Mouse (Mus musculus) heart, embryonic 14.5 days (tissue): ENCODE data around the gene Efna5. TPM values are rescaled to one million over a fixed set of nuclear protein-coding genes. Genes with fewer than 3 reads are reported as not detected.

Experiments
- ATAC-seq: fragments of 200-750 bp; cut with Nextera tagmentation; 2 replicates; pipeline ENCODE4 v1.8.0; 2017; ENCODE audit warnings: low read depth, moderate TSS enrichment; ENCODE audit not compliant: insufficient number of reproducible peaks, insufficient read depth, low FRiP score
- H3K27ac ChIP-seq, 2 experiments: fragments of 200-500 bp in 1 of 2; fragments of 300-500 bp in 1 of 2; sonication (generic) in 1 of 2; replicated peaks in 1 of 2; 2 replicates each; pipeline ENCODE4 v1.5.1; 2012 to 2014; ENCODE audit warnings: low read depth in 2 of 2, low read length in 2 of 2, control low read depth in 1 of 2, mild to moderate bottlenecking in 1 of 2, mixed read lengths in 1 of 2; ENCODE audit not compliant: control insufficient read depth in 1 of 2, insufficient read depth in 1 of 2
- H3K27me3 ChIP-seq: fragments of 300-500 bp; sonication (generic); 2 replicates; pipeline ENCODE4 v1.6.1; 2014; ENCODE audit warnings: mild to moderate bottlenecking, low read length, control low read depth; ENCODE audit not compliant: control insufficient read depth, insufficient read depth
- H3K36me3 ChIP-seq: fragments of 300-500 bp; sonication (generic); 2 replicates; pipeline ENCODE4 v1.6.1; 2014; ENCODE audit warnings: mild to moderate bottlenecking, control low read depth, low read length, mixed read lengths; ENCODE audit not compliant: control insufficient read depth, insufficient read depth
- H3K4me1 ChIP-seq, 2 experiments: fragments of 200-500 bp in 1 of 2; fragments of 300-500 bp in 1 of 2; sonication (generic) in 1 of 2; 2 replicates each; pipeline ENCODE4 v1.6.1; 2012 to 2014; ENCODE audit warnings: low read length in 2 of 2, control low read depth in 1 of 2, mixed read lengths in 1 of 2; ENCODE audit not compliant: control insufficient read depth in 2 of 2, insufficient read depth in 2 of 2
- H3K4me2 ChIP-seq: fragments of 300-500 bp; sonication (generic); 2 replicates; pipeline ENCODE4 v1.6.1; 2014; ENCODE audit warnings: mild to moderate bottlenecking, low read length
- H3K4me3 ChIP-seq, 2 experiments: fragments of 200-500 bp in 1 of 2; fragments of 300-500 bp in 1 of 2; sonication (generic) in 1 of 2; 2 replicates each; pipeline ENCODE4 v1.5.1; 2012 to 2014; ENCODE audit warnings: low read length in 2 of 2, mild to moderate bottlenecking in 2 of 2, control low read depth in 1 of 2, low read depth in 1 of 2, moderate library complexity in 1 of 2; ENCODE audit not compliant: control insufficient read depth in 1 of 2, insufficient read depth in 1 of 2
- H3K9ac ChIP-seq: fragments of 300-500 bp; sonication (generic); 2 replicates; pipeline ENCODE4 v1.6.1; 2014; ENCODE audit warnings: mild to moderate bottlenecking, low read length
- H3K9me3 ChIP-seq: fragments of 300-500 bp; sonication (generic); 2 replicates; pipeline ENCODE4 v1.6.1; 2016; ENCODE audit warnings: low read length, control low read depth; ENCODE audit not compliant: control insufficient read depth
- WGBS: fragments of 180-500 bp; shearing (Covaris S2); extraction: QIAGEN DNeasy Blood & Tissue Kit; methylation state at CpG from one replicate; pipeline ENCODE4 v1.1.7; 2014; 5-methylcytosine and 5-hydroxymethylcytosine counted together
- polyA plus RNA-seq: library from polyadenylated mRNA; unstranded; fragments of >200 nt; fragmentation: Nextera tagmentation; extraction: Ambion mirVana; gene quantifications from 2 replicates; pipeline ENCODE4 v1.2.1, GENCODE M21; 2014

The Efna5 gene
- polyA plus RNA-seq, 1 experiment from 2014 or later = 26.4 TPM

DNA sequence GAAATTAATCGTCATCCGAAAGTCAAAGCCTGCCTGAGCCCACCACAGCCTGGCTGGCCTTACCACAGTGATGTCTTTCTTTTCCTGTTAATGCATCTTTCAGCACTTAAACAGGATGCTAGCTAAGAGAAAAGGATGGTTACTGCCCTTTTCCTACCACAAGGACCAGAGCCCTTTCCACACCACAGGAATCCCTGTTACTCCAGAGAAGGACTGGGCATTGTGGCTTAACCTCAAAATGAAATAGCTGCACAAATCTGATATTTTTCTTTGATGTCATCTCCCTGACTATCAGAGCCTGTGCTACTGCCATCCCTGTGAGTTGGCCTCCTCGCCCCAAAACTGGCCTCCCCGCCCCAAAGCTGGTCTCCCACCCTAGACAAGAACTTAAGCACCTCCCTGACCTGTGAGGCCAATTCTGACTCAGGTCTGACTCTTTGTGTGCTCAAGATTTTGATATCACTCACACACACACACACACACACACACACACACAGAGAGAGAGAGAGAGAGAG is 189.9 kb downstream of the Efna5 start:
- no peaks in the 10 kb centered on the region for H3K27me3 ChIP-seq
- H3K27ac ChIP-seq = peak overlapping the region in 1 of 2 experiments; percentile 28; a peak in 1 of 4 replicates
- peaks cover 11 to 35% of the 10 kb centered on the region in 2 experiments for H3K4me1 ChIP-seq
- no peak overlapping the region for H3K4me3 ChIP-seq
- no peaks in the 10 kb centered on the region for H3K36me3 ChIP-seq
- ATAC-seq = no peak
- no peak overlapping the region for H3K9ac ChIP-seq
- H3K9me3 ChIP-seq = no peaks in the 10 kb centered on the region
- WGBS = 81% methylated on average over 4 of the region's 4 CpGs
- H3K4me2 ChIP-seq = no peak overlapping the region

DNA sequence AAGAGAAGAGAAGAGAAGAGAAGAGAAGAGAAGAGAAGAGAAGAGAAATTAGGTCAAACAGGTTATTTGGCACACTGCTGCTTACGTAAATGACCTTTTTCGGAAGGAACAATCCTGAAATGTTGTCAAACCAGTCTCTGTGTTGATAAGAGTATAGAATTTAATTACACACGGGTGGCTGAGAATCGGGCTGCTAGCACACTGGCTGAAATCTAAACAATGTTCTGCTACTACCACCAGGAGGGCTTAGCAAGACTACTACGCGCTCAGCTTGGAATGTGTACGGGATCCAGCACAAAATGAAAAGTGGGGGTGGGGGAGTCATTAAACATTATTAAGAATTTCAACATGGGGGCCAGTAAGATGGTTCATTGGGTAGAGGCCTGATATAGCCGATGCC is 190.9 kb downstream of the Efna5 start:
- ATAC-seq = no peak
- Histone ChIP-seq H3K4me2 (no peak overlapping the region), H3K27me3 (no peaks in the 10 kb centered on the region), H3K9me3 (no peaks in the 10 kb centered on the region), H3K4me3 (no peak overlapping the region), H3K4me1 (peaks cover 12 to 35% of the 10 kb centered on the region in 2 experiments), H3K36me3 (no peaks in the 10 kb centered on the region), H3K27ac (no peak overlapping the region), H3K9ac (no peak overlapping the region)
- 65% methylated on average over 8 of the region's 8 CpGs for WGBS

DNA sequence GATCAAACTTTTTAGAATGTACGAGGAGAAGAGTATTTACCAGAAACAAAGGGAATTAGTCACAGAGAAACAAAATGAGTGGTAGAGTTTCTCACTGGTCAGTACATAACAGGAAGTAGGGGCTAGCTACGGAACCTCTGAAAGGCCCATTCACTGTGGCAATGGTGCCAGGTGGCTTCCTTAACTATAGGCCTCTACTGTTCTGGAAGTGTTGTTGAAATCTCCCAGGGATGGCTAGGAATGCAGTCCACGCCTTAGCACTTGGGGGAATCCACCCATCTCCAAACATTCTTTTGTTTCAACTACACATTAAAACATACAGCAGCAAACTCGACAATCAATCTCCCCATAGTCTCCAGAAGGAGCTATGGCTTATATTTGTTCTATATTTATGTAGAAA is 191.5 kb downstream of the Efna5 start:
- no peak overlapping the region for H3K9ac ChIP-seq
- no peaks in the 10 kb centered on the region for H3K27me3 ChIP-seq
- 54% methylated on average over 4 of the region's 4 CpGs for WGBS
- H3K9me3 ChIP-seq = no peaks in the 10 kb centered on the region
- H3K4me3 ChIP-seq = no peak overlapping the region
- ATAC-seq = no peak
- no peak overlapping the region for H3K4me2 ChIP-seq
- peaks cover 16 to 38% of the 10 kb centered on the region in 2 experiments for H3K4me1 ChIP-seq
- no peaks in the 10 kb centered on the region for H3K36me3 ChIP-seq
- no peak overlapping the region for H3K27ac ChIP-seq

DNA sequence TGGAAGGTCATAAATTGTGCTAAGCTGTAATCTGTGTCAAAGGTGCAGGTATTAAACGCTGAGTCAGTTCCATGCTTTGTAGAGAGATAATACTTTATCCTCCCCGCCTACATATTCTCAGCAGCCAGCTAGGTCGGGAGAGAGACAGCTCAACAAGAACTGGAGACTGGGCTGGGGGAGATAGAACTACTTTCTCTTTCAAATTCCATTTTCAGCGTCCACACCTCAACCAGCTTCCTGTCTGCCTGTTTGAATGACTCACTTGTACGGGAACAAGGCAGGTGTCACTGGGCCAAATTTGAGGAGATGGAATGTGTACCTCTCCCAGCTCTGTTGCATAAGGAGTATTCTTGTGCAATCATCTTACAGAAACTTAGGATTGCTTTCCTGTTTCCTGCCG is 193.7 kb downstream of the Efna5 start:
- ATAC-seq = no peak
- peak overlapping the region; percentile 52 for H3K4me2 ChIP-seq
- no peaks in the 10 kb centered on the region for H3K27me3 ChIP-seq
- no peaks in the 10 kb centered on the region for H3K9me3 ChIP-seq
- peak overlapping the region; percentile 28; the same call in 1 of the 2 replicates for H3K9ac ChIP-seq
- H3K4me3 ChIP-seq = no peak overlapping the region; a peak in 2 of 4 replicates
- H3K27ac ChIP-seq = peak overlapping the region; percentile 16 to 20; a peak in 2 of 4 replicates
- WGBS = 11% methylated on average over 6 of the region's 6 CpGs
- H3K4me1 ChIP-seq = peaks cover 16 to 48% of the 10 kb centered on the region in 2 experiments
- H3K36me3 ChIP-seq = no peaks in the 10 kb centered on the region

DNA sequence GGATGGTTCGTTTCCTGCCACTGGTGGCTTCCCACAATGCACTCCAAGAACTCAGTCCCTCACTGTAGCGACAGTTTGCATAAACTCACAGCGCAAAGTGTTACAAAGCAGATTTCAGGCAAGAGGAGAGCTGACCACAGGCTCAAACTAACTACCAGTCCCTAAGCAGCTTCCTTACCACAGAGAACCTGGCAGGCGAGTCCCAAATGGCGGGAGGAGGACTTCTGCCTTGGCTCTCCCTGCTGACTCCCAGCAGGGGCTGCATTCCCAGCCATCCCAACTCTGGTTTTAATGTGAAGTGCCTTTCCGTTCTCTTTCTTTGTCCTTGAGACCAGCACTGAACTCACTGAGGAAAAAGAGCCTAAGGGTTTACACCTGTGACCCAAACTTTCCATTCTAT is 195.9 kb downstream of the Efna5 start:
- H3K4me3 ChIP-seq = no peak overlapping the region
- ATAC-seq = no peak
- H3K4me1 ChIP-seq = peaks cover 14 to 29% of the 10 kb centered on the region in 2 experiments
- H3K9me3 ChIP-seq = no peaks in the 10 kb centered on the region
- H3K36me3 ChIP-seq = no peaks in the 10 kb centered on the region
- H3K27ac ChIP-seq = no peak overlapping the region
- no peaks in the 10 kb centered on the region for H3K27me3 ChIP-seq
- H3K9ac ChIP-seq = no peak overlapping the region
- WGBS = 73% methylated on average over 6 of the region's 6 CpGs
- no peak overlapping the region for H3K4me2 ChIP-seq

DNA sequence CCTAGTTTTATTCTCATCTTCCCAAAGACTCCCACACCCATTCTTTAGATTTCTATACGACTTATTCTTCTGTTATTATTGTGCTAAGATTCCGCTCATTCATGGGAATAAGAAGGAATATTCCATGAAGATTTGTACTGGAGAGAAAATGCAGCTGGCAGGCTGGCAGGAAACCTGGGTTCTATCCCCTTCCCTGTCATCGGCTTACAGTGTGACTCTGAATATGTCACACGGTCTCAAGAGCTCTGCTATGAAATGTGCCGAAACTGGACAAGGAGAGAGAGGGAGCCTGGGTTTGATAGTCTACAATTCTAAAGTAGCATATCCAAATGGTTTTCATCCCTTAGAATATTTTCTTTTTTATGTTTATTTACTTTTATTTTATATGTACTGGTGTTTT is 198.0 kb downstream of the Efna5 start:
- Histone ChIP-seq H3K27me3 (no peaks in the 10 kb centered on the region), H3K9me3 (no peaks in the 10 kb centered on the region), H3K9ac (no peak overlapping the region), H3K4me2 (peak overlapping the region; percentile 16; the same call in 1 of the 2 replicates), H3K4me3 (no peak overlapping the region), H3K4me1 (peaks cover 12 to 22% of the 10 kb centered on the region in 2 experiments), H3K36me3 (no peaks in the 10 kb centered on the region), H3K27ac (peak overlapping the region in 1 of 2 experiments; percentile 72; a peak in 3 of 4 replicates)
- 20% methylated on average over 5 of the region's 5 CpGs for WGBS
- no peak for ATAC-seq

DNA sequence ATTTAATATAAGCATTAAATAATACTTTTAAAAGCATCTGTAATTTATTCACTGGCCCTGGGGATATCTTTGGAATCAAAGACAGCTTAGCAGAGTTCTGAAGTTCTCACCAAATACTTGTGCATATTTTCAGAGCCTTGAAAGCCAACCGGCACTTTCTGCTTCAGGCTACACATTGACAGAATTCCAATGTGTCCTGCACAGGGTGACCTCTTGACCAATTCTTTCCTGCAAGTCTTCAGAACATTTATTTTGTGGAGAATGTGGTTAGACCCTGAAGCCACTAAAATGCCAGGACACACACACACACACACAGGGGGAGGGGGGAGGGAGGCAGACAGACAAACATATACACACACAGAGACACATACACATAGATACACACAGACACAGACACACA is 199.4 kb downstream of the Efna5 start:
- H3K4me2 ChIP-seq = no peak overlapping the region
- no peaks in the 10 kb centered on the region for H3K27me3 ChIP-seq
- no peak overlapping the region for H3K9ac ChIP-seq
- no peaks in the 10 kb centered on the region for H3K9me3 ChIP-seq
- WGBS = 57% methylated on average over 1 of the region's 1 CpGs
- no peak overlapping the region for H3K4me3 ChIP-seq
- no peak for ATAC-seq
- H3K36me3 ChIP-seq = no peaks in the 10 kb centered on the region
- H3K27ac ChIP-seq = 0 out of 4 replicates have a peak overlapping the region, but pooled peaks of 1 of the 2 experiments have one; percentile 6
- peaks cover 11 to 18% of the 10 kb centered on the region in 2 experiments for H3K4me1 ChIP-seq

DNA sequence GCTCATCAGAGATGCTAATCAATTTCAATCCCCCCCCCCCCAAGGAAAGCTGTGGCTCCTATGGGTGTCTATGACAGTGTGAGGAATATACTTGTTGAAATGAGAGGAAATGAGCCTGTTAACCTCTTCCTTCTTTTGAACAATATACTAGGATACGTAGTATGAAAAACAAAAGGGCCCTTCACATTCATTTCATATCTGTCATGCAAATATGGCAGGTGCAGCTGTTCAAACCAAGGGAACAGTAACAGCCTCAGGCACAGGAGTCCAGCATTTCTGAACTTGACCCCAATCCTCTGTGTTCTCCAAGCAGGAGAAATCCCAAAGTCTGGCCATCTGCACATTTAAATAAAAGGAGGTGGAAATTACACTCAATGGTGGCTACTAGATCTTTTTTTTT is 200.4 kb downstream of the Efna5 start:
- H3K9me3 ChIP-seq = no peaks in the 10 kb centered on the region
- H3K27me3 ChIP-seq = no peaks in the 10 kb centered on the region
- no peak overlapping the region for H3K4me2 ChIP-seq
- ATAC-seq = no peak
- no peak overlapping the region for H3K9ac ChIP-seq
- H3K4me1 ChIP-seq = peaks cover 12 to 26% of the 10 kb centered on the region in 2 experiments
- H3K36me3 ChIP-seq = no peaks in the 10 kb centered on the region
- WGBS = 59% methylated on average over 1 of the region's 1 CpGs
- no peak overlapping the region for H3K4me3 ChIP-seq
- no peak overlapping the region for H3K27ac ChIP-seq
